Mouse (Mus musculus) neural tube, embryonic 11.5 days (tissue): Measurements from ENCODE around the gene Ovca2. TPM values are rescaled to one million over a fixed set of nuclear protein-coding genes. Genes with fewer than 3 reads are reported as not detected.

Experiments
- ATAC-seq: fragments of 200-750 bp; cut with Nextera tagmentation; 2 replicates; pipeline ENCODE4 v1.8.0; 2017; ENCODE audit warnings: moderate number of reproducible peaks, mild to moderate bottlenecking, moderate TSS enrichment, moderate library complexity; ENCODE audit not compliant: insufficient read depth, low FRiP score, low TSS enrichment
- DNase-seq: peaks from one replicate; pipeline ENCODE4 v3.0.0-alpha.2; 2015; ENCODE audit warnings: low spot score
- H3K27ac ChIP-seq: fragments of 300-500 bp; sonication (generic); 2 replicates; pipeline ENCODE4 v1.5.1; 2014; ENCODE audit warnings: low read depth, mild to moderate bottlenecking, low read length
- H3K27me3 ChIP-seq: fragments of 300-500 bp; sonication (generic); 2 replicates; pipeline ENCODE4 v1.6.1; 2014; ENCODE audit warnings: mild to moderate bottlenecking, low read length, mixed read lengths; ENCODE audit not compliant: control insufficient read depth, insufficient read depth
- H3K36me3 ChIP-seq: fragments of 300-500 bp; sonication (generic); 2 replicates; pipeline ENCODE4 v1.6.1; 2014; ENCODE audit warnings: mild to moderate bottlenecking, low read length, moderate library complexity, mixed read lengths; ENCODE audit not compliant: control insufficient read depth, insufficient read depth
- H3K4me1 ChIP-seq: fragments of 300-500 bp; sonication (generic); 2 replicates; pipeline ENCODE4 v1.6.1; 2014; ENCODE audit warnings: low read length, mixed read lengths; ENCODE audit not compliant: control insufficient read depth, insufficient read depth
- H3K4me2 ChIP-seq: fragments of 300-500 bp; sonication (generic); 2 replicates; pipeline ENCODE4 v1.6.1; 2014; ENCODE audit warnings: low read depth, mild to moderate bottlenecking, moderate library complexity
- H3K4me3 ChIP-seq: fragments of 300-500 bp; sonication (generic); 2 replicates; pipeline ENCODE4 v1.5.1; 2014; ENCODE audit warnings: low read depth, low read length
- H3K9ac ChIP-seq: fragments of 300-500 bp; sonication (generic); 2 replicates; pipeline ENCODE4 v1.6.1; 2014; ENCODE audit warnings: mild to moderate bottlenecking, low read length
- H3K9me3 ChIP-seq: fragments of 300-500 bp; sonication (generic); 2 replicates; pipeline ENCODE4 v1.6.1; 2016; ENCODE audit warnings: low read length; ENCODE audit not compliant: control insufficient read depth
- WGBS: fragments of 180-500 bp; shearing (Covaris S2); extraction: QIAGEN DNeasy Blood & Tissue Kit; methylation state at CpG from one replicate; pipeline ENCODE4 v1.1.7; 2014; 5-methylcytosine and 5-hydroxymethylcytosine counted together
- polyA plus RNA-seq: library from polyadenylated mRNA; unstranded; fragments of >200 nt; fragmentation: Nextera tagmentation; extraction: Ambion mirVana; gene quantifications from 2 replicates; pipeline ENCODE4 v1.2.1, GENCODE M21; 2014

Ovca2 gene
- 32.6 and 37.4 TPM in 2 replicates for polyA plus RNA-seq

DNA sequence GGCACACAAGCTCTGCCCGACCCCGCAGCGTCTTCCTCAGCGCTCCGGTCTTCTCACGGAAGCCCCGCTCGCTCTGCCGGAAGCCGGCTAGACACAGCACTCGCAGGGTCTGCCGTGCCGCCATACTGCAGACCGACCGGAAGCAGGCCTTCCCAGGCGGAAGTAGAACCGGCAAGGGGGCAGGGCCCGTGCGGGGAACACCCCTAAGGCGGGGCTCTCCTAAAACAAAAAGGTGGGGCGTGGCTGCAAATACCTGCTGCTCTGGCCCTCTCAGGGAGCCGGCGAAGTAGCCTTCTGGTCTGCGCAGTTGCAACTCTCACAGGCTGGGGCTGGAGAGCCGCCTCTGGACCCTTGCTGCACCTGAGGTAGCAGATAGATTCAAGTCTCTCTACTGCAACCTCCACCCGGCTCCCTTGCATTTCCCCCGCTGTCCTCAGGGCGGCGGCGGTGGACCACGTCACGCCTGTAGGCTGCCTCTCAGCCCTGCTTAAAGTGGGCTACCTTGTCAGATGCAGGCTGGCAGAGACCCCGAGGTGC, at the start of gene Ovca2:
TSS of gene Ovca2 (minus strand) at position 164 of the 537 bp plus-strand sequence.
- Histone ChIP-seq H3K4me2 (peak within 1 kb of the TSS; percentile 97), H3K9ac (peak within 1 kb of the TSS; percentile 79), H3K4me3 (peak within 1 kb of the TSS; percentile 85), H3K27ac (peak within 1 kb of the TSS; percentile 79), H3K27me3 (no peaks in the 10 kb centered on the region), H3K4me1 (peaks cover 10% of the 10 kb centered on the region), H3K36me3 (no peaks in the 10 kb centered on the region; the same call in none of the 2 replicates), H3K9me3 (no peaks in the 10 kb centered on the region)
- ATAC-seq, result peak; percentile 93
- under 1% methylated on average over 29 of the region's 33 CpGs for WGBS
- DNase-seq, result peak; percentile 91

DNA sequence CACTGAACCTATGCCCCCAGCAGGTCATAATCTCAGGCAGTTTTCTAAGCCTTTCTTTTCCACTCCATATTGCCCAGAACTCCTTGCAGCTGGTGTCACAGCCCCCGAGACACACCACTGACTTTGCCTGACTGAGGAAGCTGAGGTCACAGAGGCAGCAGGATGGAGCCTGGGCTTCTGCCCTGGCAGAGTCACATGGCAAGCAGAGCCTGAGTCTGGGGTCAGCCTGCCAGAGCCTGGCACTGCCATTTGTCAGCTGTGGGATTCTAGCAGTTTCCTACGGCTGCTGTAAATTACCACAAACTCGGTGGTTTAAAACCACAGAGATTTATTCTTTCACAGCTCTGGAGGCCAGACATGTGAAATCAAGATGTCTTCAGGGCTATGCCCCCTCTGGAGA, 49.0 kb upstream of the Ovca2 start:
- no peaks in the 10 kb centered on the region for H3K27me3 ChIP-seq
- no peak for DNase-seq
- WGBS, result 51% methylated on average over 3 of the region's 3 CpGs
- no peaks in the 10 kb centered on the region for H3K9me3 ChIP-seq
- H3K36me3 ChIP-seq, result no peaks in the 10 kb centered on the region
- no peak overlapping the region for H3K27ac ChIP-seq
- H3K4me1 ChIP-seq, result no peaks in the 10 kb centered on the region
- no peak overlapping the region for H3K4me3 ChIP-seq
- no peak for ATAC-seq
- no peak overlapping the region for H3K9ac ChIP-seq
- H3K4me2 ChIP-seq, result no peak overlapping the region

DNA sequence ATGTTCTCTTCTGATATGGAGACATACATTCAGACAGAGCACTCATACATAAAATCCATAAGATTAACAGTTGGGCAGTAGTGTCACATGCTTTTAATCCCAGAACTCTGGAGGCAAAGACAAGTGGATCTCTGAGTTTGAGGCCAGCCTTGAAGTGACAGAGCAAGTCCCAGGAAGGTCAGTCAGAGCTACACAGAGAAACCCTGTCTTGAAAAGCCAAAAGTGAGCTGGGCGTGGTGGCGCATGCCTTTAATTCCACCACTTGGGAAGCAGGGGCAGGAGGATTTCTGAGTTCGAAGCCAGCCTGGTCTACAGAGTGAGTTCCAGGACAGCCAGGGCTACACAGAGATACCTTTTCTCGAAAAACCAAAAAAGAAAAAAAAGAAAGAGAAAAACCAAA, 46.2 kb upstream of the Ovca2 start:
- Histone ChIP-seq H3K9ac (no peak overlapping the region), H3K36me3 (no peaks in the 10 kb centered on the region), H3K27ac (no peak overlapping the region), H3K4me2 (no peak overlapping the region), H3K4me1 (no peaks in the 10 kb centered on the region), H3K27me3 (no peaks in the 10 kb centered on the region), H3K4me3 (no peak overlapping the region), H3K9me3 (no peaks in the 10 kb centered on the region)
- ATAC-seq, result no peak
- 94% methylated on average over 4 of the region's 4 CpGs for WGBS
- no peak for DNase-seq

DNA sequence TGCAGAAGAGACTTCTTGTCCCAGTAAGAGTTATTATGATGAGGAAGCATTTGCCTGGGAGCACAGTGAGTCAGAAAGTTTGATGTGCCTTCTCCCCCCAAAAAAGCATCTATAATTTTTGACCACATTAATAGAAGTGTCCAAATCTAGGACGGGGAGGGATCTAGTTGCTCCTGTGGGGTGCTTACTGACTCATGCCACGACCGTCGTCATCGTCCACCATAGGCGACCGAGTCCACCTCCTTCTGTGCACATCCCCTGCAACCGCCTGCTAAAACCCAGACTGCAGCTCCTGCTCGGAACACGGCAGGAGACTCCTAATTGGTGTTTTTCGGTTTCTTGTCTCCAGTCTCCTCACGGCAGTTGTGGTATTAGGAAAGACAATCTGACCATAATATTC, 45.4 kb upstream of the Ovca2 start:
- Histone ChIP-seq H3K4me2 (no peak overlapping the region), H3K27ac (no peak overlapping the region), H3K36me3 (no peaks in the 10 kb centered on the region), H3K4me3 (no peak overlapping the region), H3K9me3 (no peaks in the 10 kb centered on the region), H3K27me3 (no peaks in the 10 kb centered on the region), H3K9ac (no peak overlapping the region), H3K4me1 (no peaks in the 10 kb centered on the region)
- DNase-seq, result no peak
- no peak for ATAC-seq
- WGBS, result 83% methylated on average over 12 of the region's 12 CpGs

DNA sequence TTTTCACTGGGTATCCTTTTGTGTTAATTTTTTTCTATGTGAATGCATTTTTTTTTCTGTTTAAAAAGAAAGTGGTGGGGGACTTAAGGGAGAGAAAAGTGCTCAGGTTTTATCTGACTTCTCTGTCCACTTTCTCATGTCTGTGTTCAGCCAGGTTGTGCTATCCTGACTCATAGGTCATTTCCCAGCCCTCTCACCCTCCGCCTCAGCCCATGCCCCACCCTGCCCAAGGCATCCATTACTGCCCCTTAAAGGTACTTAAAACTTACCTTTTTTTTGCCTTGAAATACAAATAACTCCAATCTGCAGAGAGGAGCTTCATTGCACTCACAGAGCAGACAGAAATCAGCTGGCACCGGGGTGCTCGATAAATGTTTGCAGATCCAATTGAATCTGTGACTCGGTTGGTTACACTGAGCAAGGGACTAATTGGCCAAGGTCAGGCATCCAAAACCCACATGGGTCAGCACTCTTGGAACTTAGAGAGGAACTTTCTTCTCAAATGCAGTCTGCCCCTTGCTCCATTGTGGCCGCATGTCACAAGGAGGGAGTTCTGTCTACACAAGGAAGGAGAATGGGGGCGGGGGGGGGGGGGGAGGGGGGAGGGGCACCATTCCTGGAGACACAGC, 42.0 kb upstream of the Ovca2 start:
- WGBS, result 60% methylated on average over 5 of the region's 6 CpGs
- ATAC-seq, result no peak
- H3K9ac ChIP-seq, result no peak overlapping the region

DNA sequence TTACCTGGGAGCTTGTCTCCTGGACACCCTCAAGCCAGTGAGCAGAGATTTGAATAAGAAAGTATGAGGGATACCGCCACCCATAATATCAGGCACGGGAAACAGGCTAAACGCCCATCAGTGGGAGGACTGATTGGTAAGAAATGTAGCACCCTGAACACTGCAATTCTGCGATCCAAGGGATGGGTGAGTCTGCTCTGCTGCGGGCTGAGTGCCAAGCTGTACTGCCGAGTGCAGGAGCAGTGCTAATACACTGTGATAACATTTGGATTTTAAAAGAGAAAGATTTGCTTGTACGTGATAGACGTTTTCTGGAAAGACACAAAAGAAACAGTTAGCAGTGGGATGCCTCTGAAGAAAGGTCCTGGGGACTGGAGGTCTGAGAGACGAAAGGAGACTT, 41.5 kb upstream of the Ovca2 start:
- no peak overlapping the region for H3K4me3 ChIP-seq
- ATAC-seq, result no peak

More for the DNA sequence above, 42.0 kb upstream of the Ovca2 start:
- H3K27ac ChIP-seq, result no peak overlapping the region
- no peaks in the 10 kb centered on the region for H3K27me3 ChIP-seq
- no peak overlapping the region for H3K4me3 ChIP-seq
- no peak for DNase-seq
- H3K4me1 ChIP-seq, result no peaks in the 10 kb centered on the region
- no peaks in the 10 kb centered on the region for H3K9me3 ChIP-seq
- H3K4me2 ChIP-seq, result no peak overlapping the region
- no peaks in the 10 kb centered on the region for H3K36me3 ChIP-seq

DNA sequence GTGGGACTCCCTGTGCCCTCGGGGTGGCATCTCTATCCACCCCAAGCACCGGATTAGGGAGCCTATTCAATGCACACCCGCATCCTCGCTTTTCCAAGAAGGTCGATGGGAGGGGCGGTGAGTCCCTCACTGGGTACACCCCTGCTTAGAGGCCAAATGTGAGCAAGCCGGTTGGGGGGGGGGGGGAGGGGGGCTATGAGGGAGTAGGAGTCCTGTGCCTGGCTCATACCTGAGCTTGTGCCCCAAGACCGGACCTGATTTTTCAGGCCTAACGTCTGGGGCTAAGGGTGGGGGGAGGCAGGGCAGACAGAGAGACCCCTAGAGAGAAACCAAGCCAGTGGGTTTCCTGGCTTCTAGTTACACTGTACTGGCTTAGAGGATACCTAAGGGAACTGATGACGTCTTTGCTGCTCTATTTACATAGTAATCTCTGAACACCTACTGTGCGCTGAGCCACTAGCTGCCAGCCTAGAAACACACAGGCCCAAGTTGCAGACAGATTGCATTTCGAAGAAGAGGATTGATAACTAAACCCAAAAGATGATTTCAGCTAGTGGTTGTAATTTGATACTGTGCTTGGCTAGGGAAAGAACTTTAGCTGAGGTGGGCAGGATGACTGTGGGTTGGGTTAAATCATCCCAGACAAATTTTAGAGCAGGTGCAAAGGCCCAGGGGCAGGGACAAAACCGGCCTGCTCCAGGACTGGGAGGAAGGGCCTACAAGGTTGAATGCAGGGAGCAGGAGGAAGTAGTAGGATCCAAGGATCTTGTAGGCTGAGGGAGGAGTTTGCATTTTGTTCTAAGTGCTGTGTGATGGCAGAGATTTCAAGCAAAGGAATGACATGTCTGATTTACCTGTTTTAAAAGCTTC, 35.7 kb upstream of the Ovca2 start:
- H3K9ac ChIP-seq, result peak overlapping the region; percentile 30
- H3K4me3 ChIP-seq, result peak overlapping the region; percentile 22
- no peak overlapping the region for H3K27ac ChIP-seq
- H3K27me3 ChIP-seq, result no peaks in the 10 kb centered on the region
- no peaks in the 10 kb centered on the region for H3K9me3 ChIP-seq
- peak overlapping the region; percentile 49 for H3K4me2 ChIP-seq
- no peaks in the 10 kb centered on the region for H3K36me3 ChIP-seq
- ATAC-seq, result peak; percentile 50; the same call in 1 of the 2 replicates
- 17% methylated on average over 13 of the region's 13 CpGs for WGBS
- peaks cover 7% of the 10 kb centered on the region for H3K4me1 ChIP-seq
- DNase-seq, result no peak

More for the DNA sequence above, 41.5 kb upstream of the Ovca2 start:
- Histone ChIP-seq H3K27ac (no peak overlapping the region), H3K9me3 (no peaks in the 10 kb centered on the region), H3K27me3 (no peaks in the 10 kb centered on the region), H3K4me2 (no peak overlapping the region), H3K9ac (no peak overlapping the region), H3K36me3 (no peaks in the 10 kb centered on the region), H3K4me1 (no peaks in the 10 kb centered on the region)
- DNase-seq, result no peak
- WGBS, result 53% methylated on average over 9 of the region's 9 CpGs

DNA sequence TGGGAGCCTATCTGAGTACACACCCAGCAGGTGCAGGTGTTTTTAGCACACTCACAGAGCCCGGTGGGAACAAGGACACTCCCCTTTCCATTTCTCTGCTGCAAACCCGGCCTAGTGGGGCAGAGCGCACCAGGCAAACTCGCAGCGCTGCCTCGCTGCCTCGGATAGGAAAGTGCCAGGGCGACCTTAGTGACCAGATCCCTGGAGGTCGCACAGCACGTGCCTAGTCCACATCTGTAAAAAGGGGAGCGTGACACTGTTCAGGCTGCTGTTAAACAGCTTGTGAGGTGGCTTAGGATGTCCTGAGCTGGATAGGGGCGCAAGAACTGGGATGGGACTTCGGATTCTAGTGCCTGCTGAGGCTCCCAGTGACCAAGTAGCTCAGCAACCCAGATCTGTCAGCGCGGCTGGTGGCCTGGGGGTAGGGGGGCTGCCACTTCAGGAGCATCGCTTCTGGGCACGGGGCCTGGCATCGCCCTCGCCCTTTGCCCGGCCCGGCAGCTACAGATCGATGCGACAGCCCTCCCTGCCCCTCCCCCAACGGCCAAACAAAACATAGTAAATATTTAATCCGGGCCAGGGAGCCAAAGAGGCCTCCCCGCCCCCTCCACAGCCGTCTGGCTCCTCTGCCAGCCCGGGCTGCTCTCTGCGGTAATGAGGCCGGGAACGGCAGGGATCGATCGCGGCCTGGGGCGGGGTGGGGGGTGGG, 34.9 kb upstream of the Ovca2 start:
- DNase-seq (peak; percentile 52), ATAC-seq (peak; percentile 35; the same call in 1 of the 2 replicates)
- H3K4me2 ChIP-seq, result peak overlapping the region; percentile 49
- H3K27ac ChIP-seq, result peak overlapping the region; percentile 58; the same call in 1 of the 2 replicates
- peak overlapping the region; percentile 30 for H3K9ac ChIP-seq
- no peaks in the 10 kb centered on the region for H3K27me3 ChIP-seq
- no peaks in the 10 kb centered on the region for H3K36me3 ChIP-seq
- 1% methylated on average over 34 of the region's 35 CpGs for WGBS
- peak overlapping the region; percentile 22 for H3K4me3 ChIP-seq
- peaks cover 7% of the 10 kb centered on the region for H3K4me1 ChIP-seq
- no peaks in the 10 kb centered on the region for H3K9me3 ChIP-seq
